Mouse (Mus musculus): ENCODE data around the gene Fbxw27. TPM values are rescaled to one million over a fixed set of nuclear protein-coding genes. Genes with fewer than 3 reads are reported as not detected.
A peak's percentile ranks its signal among the peaks of the same experiment; 100 is the strongest.
"Not testable (repeated sequence)": the region's sequence is repeated elsewhere in the genome, so short reads cannot be mapped to it uniquely, and the experiment has no call there.

Fbxw27 gene
- 0.26 TPM in 1 of 2 replicates, not detected in the other for polyA plus RNA-seq (2015; fragmentation: Nextera tagmentation; extraction: Ambion mirVana)

DNA sequence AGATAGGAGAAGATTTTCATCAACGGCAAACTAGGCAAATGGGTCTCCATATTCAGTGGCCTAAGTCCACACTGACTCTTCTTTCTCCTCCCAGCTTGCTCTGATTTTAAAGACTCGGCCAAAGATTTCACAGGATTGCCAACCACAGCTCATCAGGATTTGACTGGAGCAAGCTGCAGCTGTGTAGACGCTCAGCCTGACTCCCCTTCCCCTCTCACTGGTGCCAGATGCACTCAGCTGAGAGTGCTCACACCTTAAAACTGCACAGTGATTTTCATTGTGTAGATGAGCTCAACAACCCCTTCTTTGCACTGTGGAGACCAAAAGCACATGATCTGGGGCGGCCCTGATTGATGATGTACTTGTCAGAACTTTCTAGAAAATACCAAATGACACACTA is at the start of gene Fbxw27:
Fbxw27 (minus strand) TSS at position 101 of the 400 bp plus-strand sequence.
- H3K4me1 ChIP-seq (ENCODE audit: control insufficient read depth, insufficient read depth, low read depth, low read length); ATAC-seq; H3K4me2 ChIP-seq (ENCODE audit: low read length); H3K36me3 ChIP-seq (ENCODE audit: control insufficient read depth, insufficient read depth, low read length); H3K27ac ChIP-seq (ENCODE audit: low read depth, low read length); H3K27me3 ChIP-seq (replicated peaks; ENCODE audit: control insufficient read depth, insufficient read depth, low read length); H3K4me3 ChIP-seq (ENCODE audit: low read length); H3K9ac ChIP-seq (ENCODE audit: low read depth, low read length); H3K9me3 ChIP-seq (ENCODE audit: control insufficient read depth, low read length): not testable (repeated sequence)
- 76% methylated on average over 4 of the region's 4 CpGs for WGBS

DNA sequence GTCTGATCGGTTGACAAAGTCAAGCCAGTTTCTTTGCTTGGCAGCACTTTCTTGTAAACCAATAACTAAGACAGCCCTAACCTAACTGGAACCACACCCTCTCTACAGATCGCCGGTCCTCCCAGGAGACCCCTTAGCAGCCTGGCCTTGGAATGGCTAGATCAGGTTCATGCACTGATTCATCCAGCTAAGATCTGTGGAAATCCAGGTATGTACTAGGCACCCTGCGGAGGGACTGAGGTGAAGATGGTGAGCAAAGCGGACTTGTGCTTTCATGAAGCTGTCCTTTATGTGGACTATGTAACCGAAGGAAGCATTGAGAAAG is 42.6 kb upstream of the Fbxw27 start:
- Histone ChIP-seq H3K4me3 (ENCODE audit: low read length) (peak overlapping the region; percentile 58), H3K4me1 (ENCODE audit: control insufficient read depth, insufficient read depth, low read depth, low read length) (peaks cover 9% of the 10 kb centered on the region), H3K27ac (ENCODE audit: low read depth, low read length) (no peak overlapping the region; the same call in 1 of the 2 replicates), H3K36me3 (ENCODE audit: control insufficient read depth, insufficient read depth, low read length) (no peaks in the 10 kb centered on the region), H3K9ac (ENCODE audit: low read depth, low read length) (peak overlapping the region; percentile 71), H3K4me2 (ENCODE audit: low read length) (peak overlapping the region; percentile 83), H3K27me3 (replicated peaks; ENCODE audit: control insufficient read depth, insufficient read depth, low read length) (no peaks in the 10 kb centered on the region), H3K9me3 (ENCODE audit: control insufficient read depth, low read length) (no peaks in the 10 kb centered on the region)
- ATAC-seq: peak; percentile 63
- WGBS: 14% methylated on average over 6 of the region's 6 CpGs

DNA sequence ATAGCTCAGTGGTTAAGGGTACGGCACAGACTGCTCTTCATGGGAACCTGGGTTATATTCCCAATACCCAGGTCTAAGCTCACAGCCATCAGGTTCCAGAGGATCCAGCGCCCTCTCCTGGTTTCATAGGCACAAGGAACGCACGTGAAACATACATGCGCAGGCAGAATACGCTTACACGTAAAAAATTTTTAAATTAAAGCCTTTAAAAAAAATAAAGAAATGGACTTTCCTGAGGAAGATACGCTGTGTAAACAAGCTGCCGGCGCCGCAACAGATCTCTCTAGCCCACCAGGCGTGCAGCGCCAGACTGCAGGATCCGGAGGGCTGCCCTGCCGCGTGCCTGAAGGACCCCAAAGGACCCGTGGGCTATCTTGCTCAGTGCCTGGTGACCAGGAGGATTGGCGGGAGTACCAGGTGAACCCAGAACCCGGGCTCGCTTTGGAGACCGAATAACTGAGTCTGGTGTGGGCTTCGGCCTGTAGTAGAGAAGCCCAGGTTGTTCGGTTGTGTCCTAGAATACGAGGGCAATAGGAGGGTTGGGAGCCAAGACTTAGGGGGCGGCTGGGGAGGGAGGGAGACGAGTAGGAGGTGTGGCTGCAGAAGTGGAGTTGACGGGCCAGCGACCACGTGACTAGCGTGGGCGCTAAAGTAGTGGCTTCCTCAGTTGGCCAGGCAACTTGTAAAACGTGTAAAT is 42.1 kb upstream of the Fbxw27 start, which contains the start of gene Nme6:
Nme6 (plus strand) TSS at position 359 of the 697 bp plus-strand sequence.
- Histone ChIP-seq H3K36me3 (ENCODE audit: control insufficient read depth, insufficient read depth, low read length) (no peaks in the 10 kb centered on the region), H3K4me2 (ENCODE audit: low read length) (peak within 1 kb of the TSS; percentile 83), H3K27me3 (replicated peaks; ENCODE audit: control insufficient read depth, insufficient read depth, low read length) (no peaks in the 10 kb centered on the region), H3K9me3 (ENCODE audit: control insufficient read depth, low read length) (no peaks in the 10 kb centered on the region), H3K4me1 (ENCODE audit: control insufficient read depth, insufficient read depth, low read depth, low read length) (peaks cover 9% of the 10 kb centered on the region), H3K27ac (ENCODE audit: low read depth, low read length) (peak within 1 kb of the TSS; percentile 84), H3K9ac (ENCODE audit: low read depth, low read length) (peak within 1 kb of the TSS; percentile 71), H3K4me3 (ENCODE audit: low read length) (peak within 1 kb of the TSS; percentile 58)
- ATAC-seq: peak; percentile 98
- under 1% methylated on average over 30 of the region's 32 CpGs for WGBS

DNA sequence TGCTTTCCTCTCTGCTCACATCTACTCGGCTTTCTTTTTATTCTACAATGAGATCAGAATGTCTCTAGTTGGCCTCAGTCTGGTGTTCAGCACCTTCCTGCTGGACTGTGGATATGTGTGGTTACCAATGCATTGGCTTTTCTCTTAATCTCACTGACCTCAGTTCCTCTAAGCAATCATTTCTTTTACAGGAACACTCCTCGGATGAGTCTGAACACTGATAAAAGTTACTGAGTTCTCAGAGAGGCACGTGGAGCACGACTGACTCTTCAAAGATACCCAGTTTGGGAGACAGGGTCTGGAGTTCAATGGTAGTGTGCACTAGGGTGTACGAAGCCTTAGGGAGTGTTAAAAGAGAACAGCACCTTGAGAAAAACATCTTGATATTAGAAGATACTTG is 35.7 kb upstream of the Fbxw27 start:
- ATAC-seq: no peak
- H3K27me3 ChIP-seq (replicated peaks; ENCODE audit: control insufficient read depth, insufficient read depth, low read length): no peaks in the 10 kb centered on the region
- no peaks in the 10 kb centered on the region for H3K36me3 ChIP-seq (ENCODE audit: control insufficient read depth, insufficient read depth, low read length)
- no peak overlapping the region for H3K9ac ChIP-seq (ENCODE audit: low read depth, low read length)
- WGBS: 76% methylated on average over 5 of the region's 5 CpGs
- no peak overlapping the region for H3K4me3 ChIP-seq (ENCODE audit: low read length)
- H3K27ac ChIP-seq (ENCODE audit: low read depth, low read length): no peak overlapping the region
- no peak overlapping the region for H3K4me2 ChIP-seq (ENCODE audit: low read length)
- H3K4me1 ChIP-seq (ENCODE audit: control insufficient read depth, insufficient read depth, low read depth, low read length): no peaks in the 10 kb centered on the region
- no peaks in the 10 kb centered on the region for H3K9me3 ChIP-seq (ENCODE audit: control insufficient read depth, low read length)

DNA sequence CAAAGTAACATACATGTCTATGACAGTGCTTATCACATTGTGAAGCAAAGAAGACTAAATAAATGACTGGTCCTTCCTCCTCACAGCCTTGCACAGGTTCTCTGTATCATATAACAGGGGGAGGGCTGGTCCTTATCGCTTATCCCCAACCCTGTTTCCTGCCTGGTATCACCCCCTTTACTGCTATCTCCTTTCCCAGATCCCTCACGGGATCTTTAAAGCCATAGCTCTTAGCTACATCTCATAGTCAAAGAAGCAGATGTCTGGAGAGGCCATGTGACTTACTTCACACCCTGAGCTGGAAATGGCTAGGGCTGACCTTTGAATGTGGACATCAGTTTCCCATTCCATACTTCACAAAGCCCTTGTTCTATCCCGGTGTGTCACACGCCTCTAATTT is 35.3 kb upstream of the Fbxw27 start:
- ATAC-seq: no peak
- H3K27me3 ChIP-seq (replicated peaks; ENCODE audit: control insufficient read depth, insufficient read depth, low read length): no peaks in the 10 kb centered on the region
- WGBS: 75% methylated on average over 4 of the region's 4 CpGs
- no peaks in the 10 kb centered on the region for H3K4me1 ChIP-seq (ENCODE audit: control insufficient read depth, insufficient read depth, low read depth, low read length)
- no peak overlapping the region for H3K4me3 ChIP-seq (ENCODE audit: low read length)
- no peak overlapping the region for H3K27ac ChIP-seq (ENCODE audit: low read depth, low read length)
- H3K4me2 ChIP-seq (ENCODE audit: low read length): no peak overlapping the region
- H3K9ac ChIP-seq (ENCODE audit: low read depth, low read length): no peak overlapping the region
- H3K36me3 ChIP-seq (ENCODE audit: control insufficient read depth, insufficient read depth, low read length): no peaks in the 10 kb centered on the region
- H3K9me3 ChIP-seq (ENCODE audit: control insufficient read depth, low read length): no peaks in the 10 kb centered on the region

DNA sequence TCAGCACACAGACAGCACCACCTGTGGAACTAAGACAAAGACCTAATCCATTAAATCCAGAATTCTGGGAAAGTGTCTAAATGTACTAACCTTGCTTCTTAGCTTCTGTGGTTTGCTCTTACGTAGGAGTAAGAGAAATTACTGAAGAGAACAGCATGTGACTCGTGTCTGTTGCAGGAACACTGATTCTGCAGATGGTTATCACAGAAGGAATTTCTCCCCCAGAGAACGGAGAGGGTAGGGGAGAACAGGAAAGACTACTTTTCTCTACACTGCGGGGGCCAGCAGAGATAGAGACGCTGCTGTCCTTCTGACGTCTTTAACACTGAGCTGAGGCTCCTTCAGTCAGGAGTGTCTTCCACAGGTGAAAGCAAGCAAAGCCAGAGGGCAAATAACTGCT is 25.9 kb upstream of the Fbxw27 start:
- WGBS: 69% methylated on average over 6 of the region's 6 CpGs

DNA sequence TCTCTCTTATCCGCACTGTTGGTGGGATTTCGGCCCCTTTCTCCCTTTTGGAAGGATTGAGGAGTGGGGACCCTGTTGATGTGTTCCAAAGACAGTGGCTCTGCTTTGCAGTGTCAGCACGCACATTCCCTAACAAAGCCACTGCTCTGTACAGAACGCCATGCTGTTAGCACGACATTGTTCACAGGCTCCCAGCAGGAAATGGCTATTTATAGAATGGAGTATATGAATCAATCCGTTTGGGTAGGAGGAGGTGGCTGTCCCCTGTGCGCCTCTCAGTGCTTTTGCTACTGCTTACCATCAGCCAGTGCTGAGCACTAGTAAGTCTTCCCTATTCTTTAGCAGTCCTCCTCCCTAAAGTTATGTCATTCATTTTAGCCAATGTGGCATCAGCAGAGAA is 23.0 kb upstream of the Fbxw27 start:
- Histone ChIP-seq H3K27me3 (replicated peaks; ENCODE audit: control insufficient read depth, insufficient read depth, low read length) (no peaks in the 10 kb centered on the region), H3K27ac (ENCODE audit: low read depth, low read length) (peak overlapping the region; percentile 39; the same call in 1 of the 2 replicates), H3K4me1 (ENCODE audit: control insufficient read depth, insufficient read depth, low read depth, low read length) (peaks cover 5% of the 10 kb centered on the region; the same call in 1 of the 2 replicates), H3K4me2 (ENCODE audit: low read length) (peak overlapping the region; percentile 12), H3K4me3 (ENCODE audit: low read length) (no peak overlapping the region), H3K9ac (ENCODE audit: low read depth, low read length) (no peak overlapping the region), H3K36me3 (ENCODE audit: control insufficient read depth, insufficient read depth, low read length) (no peaks in the 10 kb centered on the region), H3K9me3 (ENCODE audit: control insufficient read depth, low read length) (no peaks in the 10 kb centered on the region)
- peak; percentile 69 for ATAC-seq
- 31% methylated on average over 7 of the region's 7 CpGs for WGBS

More for the DNA sequence above, 25.9 kb upstream of the Fbxw27 start:
- no peak overlapping the region for H3K27ac ChIP-seq (ENCODE audit: low read depth, low read length)
- no peaks in the 10 kb centered on the region for H3K9me3 ChIP-seq (ENCODE audit: control insufficient read depth, low read length)
- no peak overlapping the region for H3K4me2 ChIP-seq (ENCODE audit: low read length)
- no peaks in the 10 kb centered on the region for H3K36me3 ChIP-seq (ENCODE audit: control insufficient read depth, insufficient read depth, low read length)
- no peaks in the 10 kb centered on the region for H3K27me3 ChIP-seq (replicated peaks; ENCODE audit: control insufficient read depth, insufficient read depth, low read length)
- no peak for ATAC-seq
- H3K9ac ChIP-seq (ENCODE audit: low read depth, low read length): no peak overlapping the region
- peaks cover 5% of the 10 kb centered on the region; the same call in 1 of the 2 replicates for H3K4me1 ChIP-seq (ENCODE audit: control insufficient read depth, insufficient read depth, low read depth, low read length)
- H3K4me3 ChIP-seq (ENCODE audit: low read length): no peak overlapping the region

DNA sequence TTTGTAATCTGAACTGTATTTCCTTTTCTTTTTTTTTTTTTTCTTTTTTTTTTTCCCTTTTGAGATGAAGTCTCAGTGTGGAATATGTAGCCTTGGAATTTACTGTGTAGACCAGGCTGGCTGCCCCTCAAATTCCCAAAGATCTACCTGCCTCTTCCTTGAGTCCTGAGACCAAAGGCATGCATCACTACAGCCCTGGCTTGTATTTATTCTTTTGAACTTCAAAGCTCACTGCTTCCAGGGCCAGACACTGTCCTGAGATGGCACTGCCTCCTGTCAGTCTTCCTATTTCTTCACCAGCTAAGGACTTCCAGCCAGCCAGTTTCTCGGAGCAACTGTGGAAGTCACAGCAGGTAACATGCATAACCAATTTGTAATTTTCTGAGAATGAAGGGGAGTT is 21.5 kb upstream of the Fbxw27 start, which contains the start of gene Spink8:
Spink8 (plus strand) TSS at position 301 of the 400 bp plus-strand sequence.
- no peak within 1 kb of the TSS for H3K27ac ChIP-seq (ENCODE audit: low read depth, low read length)
- WGBS: 48% methylated on average over 1 of the region's 1 CpGs
- H3K9ac ChIP-seq (ENCODE audit: low read depth, low read length): no peak within 1 kb of the TSS
- no peaks in the 10 kb centered on the region for H3K36me3 ChIP-seq (ENCODE audit: control insufficient read depth, insufficient read depth, low read length)
- no peaks in the 10 kb centered on the region for H3K27me3 ChIP-seq (replicated peaks; ENCODE audit: control insufficient read depth, insufficient read depth, low read length)
- H3K4me2 ChIP-seq (ENCODE audit: low read length): no peak within 1 kb of the TSS
- no peak for ATAC-seq
- no peak within 1 kb of the TSS for H3K4me3 ChIP-seq (ENCODE audit: low read length)
- no peaks in the 10 kb centered on the region for H3K9me3 ChIP-seq (ENCODE audit: control insufficient read depth, low read length)
- H3K4me1 ChIP-seq (ENCODE audit: control insufficient read depth, insufficient read depth, low read depth, low read length): peaks cover 5% of the 10 kb centered on the region; the same call in 1 of the 2 replicates

DNA sequence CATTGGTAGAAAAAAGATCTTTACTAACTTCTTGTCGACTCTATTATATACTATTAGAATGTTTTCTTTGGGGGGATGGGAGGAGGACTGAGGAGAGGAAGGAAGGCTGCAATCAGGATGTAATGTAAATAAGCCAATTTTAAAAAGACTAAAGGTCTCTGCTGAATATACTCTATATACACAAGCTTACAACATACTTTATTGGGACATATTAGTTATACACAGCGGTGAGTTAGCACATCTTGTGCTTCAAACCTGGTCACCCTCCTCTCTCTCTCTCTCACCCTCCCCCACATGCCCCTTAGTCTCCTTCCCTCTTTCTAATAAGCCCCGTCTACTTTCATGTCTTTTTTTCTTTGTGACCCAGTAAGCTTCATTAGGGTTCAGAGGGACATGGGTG is 17.4 kb upstream of the Fbxw27 start:
- H3K4me1 ChIP-seq (ENCODE audit: control insufficient read depth, insufficient read depth, low read depth, low read length): no peaks in the 10 kb centered on the region
- no peaks in the 10 kb centered on the region for H3K27me3 ChIP-seq (replicated peaks; ENCODE audit: control insufficient read depth, insufficient read depth, low read length)
- H3K4me3 ChIP-seq (ENCODE audit: low read length): no peak overlapping the region
- ATAC-seq: no peak
- H3K36me3 ChIP-seq (ENCODE audit: control insufficient read depth, insufficient read depth, low read length): no peaks in the 10 kb centered on the region
- 63% methylated on average over 3 of the region's 3 CpGs for WGBS
- H3K9me3 ChIP-seq (ENCODE audit: control insufficient read depth, low read length): no peaks in the 10 kb centered on the region
- no peak overlapping the region for H3K4me2 ChIP-seq (ENCODE audit: low read length)
- H3K9ac ChIP-seq (ENCODE audit: low read depth, low read length): no peak overlapping the region
- no peak overlapping the region for H3K27ac ChIP-seq (ENCODE audit: low read depth, low read length)
